Mouse (Mus musculus) hindbrain, embryonic 14.5 days (tissue): ENCODE data around the gene Dok7. TPM values are rescaled to one million over a fixed set of nuclear protein-coding genes. Genes with fewer than 3 reads are reported as not detected.

ENCODE experiments used
- ATAC-seq: fragments of 200-750 bp; cut with Nextera tagmentation; 2 replicates; pipeline ENCODE4 v1.8.0; 2017; ENCODE audit warnings: moderate number of reproducible peaks, mild to moderate bottlenecking, moderate TSS enrichment, moderate library complexity; ENCODE audit not compliant: low FRiP score
- DNase-seq: peaks from one replicate; pipeline ENCODE4 v3.0.0-alpha.2; 2015; ENCODE audit warnings: low spot score
- H3K27ac ChIP-seq: fragments of 300-500 bp; sonication (generic); 2 replicates; pipeline ENCODE4 v1.5.1; 2014; ENCODE audit warnings: mild to moderate bottlenecking, moderate library complexity
- H3K27me3 ChIP-seq: fragments of 300-500 bp; sonication (generic); 2 replicates; pipeline ENCODE4 v1.6.1; 2014; ENCODE audit warnings: mild to moderate bottlenecking, low read length, mixed read lengths; ENCODE audit not compliant: control insufficient read depth, insufficient read depth
- H3K36me3 ChIP-seq: fragments of 300-500 bp; sonication (generic); replicated peaks from 2 replicates; pipeline ENCODE4 v1.6.1; 2014; ENCODE audit not compliant: control insufficient read depth, insufficient read depth
- H3K4me1 ChIP-seq: fragments of 300-500 bp; sonication (generic); replicated peaks from 2 replicates; pipeline ENCODE4 v1.6.1; 2014; ENCODE audit warnings: antibody characterized with exemption, low read length, mixed read lengths; ENCODE audit not compliant: control insufficient read depth, insufficient read depth
- H3K4me2 ChIP-seq: fragments of 300-500 bp; sonication (generic); replicated peaks from 2 replicates; pipeline ENCODE4 v1.6.1; 2014; ENCODE audit warnings: mild to moderate bottlenecking, moderate library complexity
- H3K4me3 ChIP-seq: fragments of 300-500 bp; sonication (generic); replicated peaks from 2 replicates; pipeline ENCODE4 v1.5.1; 2014; ENCODE audit warnings: mild to moderate bottlenecking, low read length
- H3K9ac ChIP-seq: fragments of 300-500 bp; sonication (generic); 2 replicates; pipeline ENCODE4 v1.6.1; 2014
- H3K9me3 ChIP-seq: fragments of 300-500 bp; sonication (generic); 2 replicates; pipeline ENCODE4 v1.6.1; 2016; ENCODE audit warnings: low read length; ENCODE audit not compliant: control insufficient read depth
- WGBS: fragments of 180-500 bp; shearing (Covaris S2); extraction: QIAGEN DNeasy Blood & Tissue Kit; methylation state at CpG from one replicate; pipeline ENCODE4 v1.1.7; 2014; 5-methylcytosine and 5-hydroxymethylcytosine counted together
- polyA plus RNA-seq: library from polyadenylated mRNA; unstranded; fragments of >200 nt; fragmentation: Nextera tagmentation; extraction: Ambion mirVana; gene quantifications from 2 replicates; pipeline ENCODE4 v1.2.1, GENCODE M21; 2014

Gene Dok7
- polyA plus RNA-seq: 5.5 and 7.1 TPM in 2 replicates

- peak; percentile 46 for DNase-seq
- Histone ChIP-seq H3K4me2 (peak within 1 kb of the TSS; percentile 95), H3K4me3 (peak within 1 kb of the TSS; percentile 70), H3K9ac (peak within 1 kb of the TSS; percentile 75), H3K4me1 (peaks cover 12% of the 10 kb centered on the region), H3K9me3 (no peaks in the 10 kb centered on the region), H3K27ac (no peak within 1 kb of the TSS), H3K36me3 (no peaks in the 10 kb centered on the region), H3K27me3 (0 out of 2 replicates have a peak, but pooled peaks cover 5% of the 10 kb centered on the region)
- ATAC-seq: peak; percentile 69
- 2% methylated on average over 61 of the region's 74 CpGs for WGBS
Observed at GRCm38 (mm10) chr5:35056604-35057432, at the start of gene Dok7. TSS of gene Dok7 (plus strand) at chr5:35056766.

GRCm38 (mm10) chr5:35009163-35009562, 47.4 kb upstream of the Dok7 start:
- H3K4me3 ChIP-seq: no peak overlapping the region
- H3K27ac ChIP-seq: no peak overlapping the region
- ATAC-seq (no peak), DNase-seq (no peak)
- no peaks in the 10 kb centered on the region for H3K9me3 ChIP-seq
- H3K9ac ChIP-seq: no peak overlapping the region
- no peaks in the 10 kb centered on the region for H3K27me3 ChIP-seq
- 0 out of 2 replicates have a peak, but pooled peaks cover 10% of the 10 kb centered on the region for H3K36me3 ChIP-seq
- peaks cover 10% of the 10 kb centered on the region for H3K4me1 ChIP-seq
- 97% methylated on average over 4 of the region's 4 CpGs for WGBS
- H3K4me2 ChIP-seq: no peak overlapping the region

GRCm38 (mm10) chr5:35010656-35011055, 45.9 kb upstream of the Dok7 start:
- Histone ChIP-seq H3K4me3 (no peak overlapping the region), H3K27me3 (no peaks in the 10 kb centered on the region), H3K36me3 (0 out of 2 replicates have a peak, but pooled peaks cover 11% of the 10 kb centered on the region), H3K4me2 (no peak overlapping the region), H3K27ac (no peak overlapping the region), H3K4me1 (peaks cover 16% of the 10 kb centered on the region), H3K9me3 (no peaks in the 10 kb centered on the region), H3K9ac (no peak overlapping the region)
- no peak for DNase-seq
- 79% methylated on average over 5 of the region's 5 CpGs for WGBS
- no peak for ATAC-seq

GRCm38 (mm10) chr5:35011156-35011923, 45.2 kb upstream of the Dok7 start:
- ATAC-seq (no peak), DNase-seq (no peak)
- Histone ChIP-seq H3K27me3 (no peaks in the 10 kb centered on the region), H3K4me3 (no peak overlapping the region), H3K4me1 (peaks cover 16% of the 10 kb centered on the region), H3K36me3 (0 out of 2 replicates have a peak, but pooled peaks cover 10% of the 10 kb centered on the region), H3K9ac (no peak overlapping the region), H3K27ac (no peak overlapping the region), H3K4me2 (no peak overlapping the region), H3K9me3 (no peaks in the 10 kb centered on the region)
- 85% methylated on average over 6 of the region's 6 CpGs for WGBS

GRCm38 (mm10) chr5:35014036-35014435, 42.5 kb upstream of the Dok7 start:
- Histone ChIP-seq H3K9me3 (no peaks in the 10 kb centered on the region), H3K27ac (peak overlapping the region; percentile 65; the same call in 1 of the 2 replicates), H3K9ac (no peak overlapping the region), H3K4me2 (no peak overlapping the region), H3K36me3 (0 out of 2 replicates have a peak, but pooled peaks cover 10% of the 10 kb centered on the region), H3K4me3 (no peak overlapping the region), H3K27me3 (no peaks in the 10 kb centered on the region), H3K4me1 (peaks cover 16% of the 10 kb centered on the region)
- ATAC-seq (peak; percentile 53), DNase-seq (no peak)
- WGBS: 27% methylated on average over 6 of the region's 6 CpGs

- ATAC-seq: no peak
Observed at GRCm38 (mm10) chr5:35019673-35020300, 36.8 kb upstream of the Dok7 start.

GRCm38 (mm10) chr5:35020410-35021241, 35.9 kb upstream of the Dok7 start:
- Histone ChIP-seq H3K27ac (peak overlapping the region; percentile 54; the same call in 1 of the 2 replicates), H3K9ac (no peak overlapping the region), H3K9me3 (no peaks in the 10 kb centered on the region), H3K4me1 (no peaks in the 10 kb centered on the region; the same call in 1 of the 2 replicates), H3K27me3 (no peaks in the 10 kb centered on the region), H3K4me2 (no peak overlapping the region), H3K36me3 (peaks cover 32% of the 10 kb centered on the region), H3K4me3 (no peak overlapping the region)
- ATAC-seq (no peak), DNase-seq (no peak)
- 83% methylated on average over 9 of the region's 9 CpGs for WGBS

More at GRCm38 (mm10) chr5:35019673-35020300, 36.8 kb upstream of the Dok7 start:
- Histone ChIP-seq H3K4me2 (no peak overlapping the region), H3K36me3 (peaks cover 34% of the 10 kb centered on the region), H3K4me3 (no peak overlapping the region), H3K9me3 (no peaks in the 10 kb centered on the region), H3K9ac (no peak overlapping the region), H3K27ac (peak overlapping the region; percentile 54; the same call in 1 of the 2 replicates), H3K27me3 (no peaks in the 10 kb centered on the region), H3K4me1 (no peaks in the 10 kb centered on the region; the same call in 1 of the 2 replicates)
- 80% methylated on average over 9 of the region's 9 CpGs for WGBS
- DNase-seq: no peak

- Histone ChIP-seq H3K9me3 (no peaks in the 10 kb centered on the region), H3K4me1 (no peaks in the 10 kb centered on the region; the same call in 1 of the 2 replicates), H3K27ac (no peak overlapping the region), H3K4me3 (no peak overlapping the region), H3K36me3 (peaks cover 73% of the 10 kb centered on the region), H3K4me2 (no peak overlapping the region), H3K9ac (no peak overlapping the region), H3K27me3 (no peaks in the 10 kb centered on the region)
- ATAC-seq (no peak), DNase-seq (peak; percentile 40)
- WGBS: 20% methylated on average over 2 of the region's 2 CpGs
Observed at GRCm38 (mm10) chr5:35024975-35025374, 31.6 kb upstream of the Dok7 start.
